Mouse (Mus musculus) forebrain, embryonic 15.5 days (tissue): Measurements from ENCODE around the gene Mgat4b. TPM values are rescaled to one million over a fixed set of nuclear protein-coding genes. Genes with fewer than 3 reads are reported as not detected.

Experiments
- ATAC-seq: fragments of 200-750 bp; cut with Nextera tagmentation; replicated peaks from 2 replicates; pipeline ENCODE4 v1.8.0; 2017; ENCODE audit warnings: mild to moderate bottlenecking, moderate TSS enrichment, moderate library complexity
- H3K27ac ChIP-seq: fragments of 300-500 bp; sonication (generic); replicated peaks from 2 replicates; pipeline ENCODE4 v1.5.1; 2015; ENCODE audit warnings: mild to moderate bottlenecking, inconsistent platforms
- H3K27me3 ChIP-seq: fragments of 300-500 bp; sonication (generic); 2 replicates; pipeline ENCODE4 v1.6.1; 2015; ENCODE audit warnings: inconsistent platforms
- H3K36me3 ChIP-seq: fragments of 300-500 bp; sonication (generic); 2 replicates; pipeline ENCODE4 v1.6.1; 2015; ENCODE audit warnings: mild to moderate bottlenecking, inconsistent platforms
- H3K4me1 ChIP-seq: fragments of 300-500 bp; sonication (generic); 2 replicates; pipeline ENCODE4 v1.6.1; 2015; ENCODE audit warnings: inconsistent platforms
- H3K4me2 ChIP-seq: fragments of 300-500 bp; sonication (generic); replicated peaks from 2 replicates; pipeline ENCODE4 v1.6.1; 2015; ENCODE audit warnings: mild to moderate bottlenecking, inconsistent platforms
- H3K4me3 ChIP-seq: fragments of 300-500 bp; sonication (generic); 2 replicates; pipeline ENCODE4 v1.5.1; 2015; ENCODE audit warnings: mild to moderate bottlenecking, inconsistent platforms
- H3K9ac ChIP-seq: fragments of 300-500 bp; sonication (generic); replicated peaks from 2 replicates; pipeline ENCODE4 v1.6.1; 2015; ENCODE audit warnings: mild to moderate bottlenecking, inconsistent platforms
- H3K9me3 ChIP-seq: fragments of 300-500 bp; sonication (generic); 2 replicates; pipeline ENCODE4 v1.6.1; 2016; ENCODE audit warnings: inconsistent platforms
- WGBS: fragments of 180-500 bp; shearing (Covaris S2); methylation state at CpG from one replicate; pipeline ENCODE4 v1.1.7; 2015; ENCODE audit warnings: mixed read lengths; 5-methylcytosine and 5-hydroxymethylcytosine counted together
- polyA plus RNA-seq: library from polyadenylated mRNA; unstranded; fragments of >200 nt; fragmentation: Nextera tagmentation; extraction: Ambion mirVana; gene quantifications from 2 replicates; pipeline ENCODE4 v1.2.1, GENCODE M21; 2015

The Mgat4b gene
- polyA plus RNA-seq, 1 experiment from 2014 or later, result 46.3 TPM

DNA sequence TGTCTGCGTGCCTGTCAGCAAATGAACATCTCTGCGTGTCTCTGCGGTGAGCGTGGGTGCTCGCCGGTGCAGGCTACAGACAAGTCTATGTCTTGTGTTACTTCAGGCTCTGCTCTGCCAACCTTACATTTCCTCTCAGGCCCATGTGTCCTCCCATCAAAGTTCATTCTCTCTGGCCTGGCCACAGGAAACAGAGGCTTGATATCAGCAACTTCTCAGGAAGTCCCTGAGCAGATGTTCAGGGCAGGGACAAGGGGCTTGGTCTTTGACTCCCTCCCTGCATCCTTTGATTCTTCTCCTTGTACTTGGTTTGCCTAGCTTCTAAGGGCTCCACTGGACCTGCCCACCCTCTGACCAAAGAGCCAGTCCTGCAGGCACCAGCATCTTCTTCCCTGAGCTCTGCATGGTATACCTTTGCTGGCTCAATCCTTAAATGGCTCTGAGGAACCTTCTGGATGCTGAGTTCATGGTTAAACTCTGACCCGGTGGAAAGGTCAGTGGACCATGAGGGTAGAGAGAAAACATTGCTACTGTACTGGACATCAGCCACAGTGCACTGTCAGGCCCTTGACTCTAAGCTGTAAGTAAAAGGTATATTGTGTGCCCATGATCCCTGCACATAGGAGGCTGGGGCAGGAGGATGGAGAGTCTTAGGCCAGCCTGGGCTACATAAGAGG is 29.7 kb downstream of the Mgat4b start:
- Histone ChIP-seq H3K4me1 (peaks cover 17% of the 10 kb centered on the region), H3K27me3 (no peaks in the 10 kb centered on the region; the same call in 1 of the 2 replicates), H3K36me3 (no peaks in the 10 kb centered on the region), H3K4me2 (no peak overlapping the region), H3K9me3 (no peaks in the 10 kb centered on the region), H3K27ac (no peak overlapping the region), H3K4me3 (no peak overlapping the region), H3K9ac (no peak overlapping the region)
- ATAC-seq, result no peak
- 97% methylated on average over 7 of the region's 7 CpGs for WGBS

GRCm38 (mm10) chr11:50243926-50244325 is 33.2 kb downstream of the Mgat4b start:
- no peaks in the 10 kb centered on the region for H3K9me3 ChIP-seq
- H3K36me3 ChIP-seq, result no peaks in the 10 kb centered on the region
- no peaks in the 10 kb centered on the region for H3K27me3 ChIP-seq
- H3K9ac ChIP-seq, result no peak overlapping the region
- 76% methylated on average over 6 of the region's 6 CpGs for WGBS
- H3K4me2 ChIP-seq, result no peak overlapping the region
- H3K4me3 ChIP-seq, result no peak overlapping the region
- no peak overlapping the region for H3K27ac ChIP-seq
- no peak for ATAC-seq
- no peaks in the 10 kb centered on the region for H3K4me1 ChIP-seq

- WGBS, result 74% methylated on average over 5 of the region's 5 CpGs
- Histone ChIP-seq H3K27ac (no peak overlapping the region), H3K4me3 (no peak overlapping the region), H3K9ac (no peak overlapping the region), H3K27me3 (no peaks in the 10 kb centered on the region), H3K4me2 (no peak overlapping the region), H3K36me3 (no peaks in the 10 kb centered on the region), H3K4me1 (no peaks in the 10 kb centered on the region), H3K9me3 (no peaks in the 10 kb centered on the region)
- ATAC-seq, result no peak
Observed at GRCm38 (mm10) chr11:50245269-50245668, 34.6 kb downstream of the Mgat4b start.

- Histone ChIP-seq H3K4me1 (no peaks in the 10 kb centered on the region), H3K27me3 (no peaks in the 10 kb centered on the region), H3K9me3 (no peaks in the 10 kb centered on the region), H3K27ac (no peak overlapping the region), H3K36me3 (no peaks in the 10 kb centered on the region), H3K9ac (no peak overlapping the region), H3K4me3 (no peak overlapping the region), H3K4me2 (no peak overlapping the region)
- WGBS, result 80% methylated on average over 7 of the region's 7 CpGs
- no peak for ATAC-seq
Observed at GRCm38 (mm10) chr11:50248473-50249171, 37.9 kb downstream of the Mgat4b start.

DNA sequence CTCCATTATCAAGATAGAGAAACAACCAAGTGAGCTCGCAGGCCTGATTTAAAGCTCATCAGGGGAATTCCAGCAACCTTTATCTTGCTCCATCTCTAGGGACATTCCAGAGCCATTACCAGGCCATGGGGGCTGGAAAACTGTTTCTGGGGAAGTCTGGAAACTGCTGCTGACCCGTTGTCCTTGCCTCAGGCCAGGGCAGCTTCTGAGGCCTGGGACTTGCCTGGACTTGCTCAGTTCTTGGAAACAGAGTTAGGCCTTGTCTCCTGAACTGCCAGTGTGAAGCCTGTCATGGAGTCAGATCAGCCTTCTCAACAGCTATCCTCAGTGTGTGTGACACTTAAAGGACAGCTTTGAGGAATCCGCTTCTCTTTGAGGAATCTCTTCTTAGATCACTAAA is 41.5 kb downstream of the Mgat4b start:
- Histone ChIP-seq H3K9me3 (no peaks in the 10 kb centered on the region), H3K4me3 (no peak overlapping the region), H3K36me3 (peaks cover 14% of the 10 kb centered on the region), H3K9ac (no peak overlapping the region), H3K27ac (no peak overlapping the region), H3K4me1 (0 out of 2 replicates have a peak, but pooled peaks cover 3% of the 10 kb centered on the region), H3K27me3 (no peaks in the 10 kb centered on the region), H3K4me2 (no peak overlapping the region)
- WGBS, result 76% methylated on average over 3 of the region's 3 CpGs
- ATAC-seq, result no peak

GRCm38 (mm10) chr11:50252684-50253265 is 42.1 kb downstream of the Mgat4b start:
- no peaks in the 10 kb centered on the region for H3K27me3 ChIP-seq
- no peak overlapping the region for H3K27ac ChIP-seq
- H3K4me3 ChIP-seq, result no peak overlapping the region
- peaks cover 20% of the 10 kb centered on the region for H3K36me3 ChIP-seq
- H3K9ac ChIP-seq, result no peak overlapping the region
- ATAC-seq, result no peak
- 0 out of 2 replicates have a peak, but pooled peaks cover 3% of the 10 kb centered on the region for H3K4me1 ChIP-seq
- H3K4me2 ChIP-seq, result no peak overlapping the region
- 84% methylated on average over 11 of the region's 11 CpGs for WGBS
- no peaks in the 10 kb centered on the region for H3K9me3 ChIP-seq

GRCm38 (mm10) chr11:50253393-50253792 is 42.7 kb downstream of the Mgat4b start:
- Histone ChIP-seq H3K4me1 (0 out of 2 replicates have a peak, but pooled peaks cover 3% of the 10 kb centered on the region), H3K4me3 (no peak overlapping the region), H3K36me3 (peaks cover 26% of the 10 kb centered on the region), H3K9me3 (no peaks in the 10 kb centered on the region), H3K27ac (no peak overlapping the region), H3K27me3 (no peaks in the 10 kb centered on the region), H3K4me2 (no peak overlapping the region), H3K9ac (no peak overlapping the region)
- WGBS, result 52% methylated on average over 1 of the region's 1 CpGs
- ATAC-seq, result 0 out of 2 replicates have a peak, but pooled peaks have one; percentile 36

DNA sequence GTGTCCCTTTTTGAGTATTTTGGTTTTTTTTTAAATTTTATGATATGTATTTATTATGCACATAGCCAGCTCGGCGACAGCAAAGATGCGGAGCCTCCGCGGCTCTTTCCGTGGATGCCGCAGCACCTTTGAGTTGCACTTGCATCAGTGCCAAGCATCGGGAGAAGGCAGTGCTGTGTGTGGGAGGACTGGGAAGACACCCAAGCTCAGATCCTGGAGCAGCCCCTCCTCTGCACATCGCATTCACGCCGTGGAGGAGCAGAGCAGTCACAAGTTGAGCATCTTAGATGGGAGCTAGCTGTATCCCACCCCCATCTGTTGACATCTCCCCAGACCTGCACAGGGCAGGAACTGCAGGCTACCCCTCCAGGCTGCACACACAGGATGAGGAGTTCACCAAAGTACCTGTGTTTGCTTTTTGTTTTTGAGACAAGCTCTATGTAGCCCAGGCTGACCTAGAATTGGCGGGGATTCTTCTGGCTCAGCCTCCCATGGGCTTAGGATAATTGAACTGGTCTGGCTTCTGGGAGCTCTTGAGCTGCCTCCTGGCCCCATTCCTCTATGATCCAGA is 43.4 kb downstream of the Mgat4b start:
- 0 out of 2 replicates have a peak, but pooled peaks cover 3% of the 10 kb centered on the region for H3K4me1 ChIP-seq
- peak; percentile 59; the same call in 1 of the 2 replicates for ATAC-seq
- H3K4me3 ChIP-seq, result no peak overlapping the region
- no peak overlapping the region for H3K27ac ChIP-seq
- no peaks in the 10 kb centered on the region for H3K27me3 ChIP-seq
- 66% methylated on average over 12 of the region's 12 CpGs for WGBS
- peaks cover 32% of the 10 kb centered on the region for H3K36me3 ChIP-seq
- H3K9ac ChIP-seq, result no peak overlapping the region
- no peak overlapping the region for H3K4me2 ChIP-seq
- H3K9me3 ChIP-seq, result no peaks in the 10 kb centered on the region

GRCm38 (mm10) chr11:50256615-50257014 is 45.9 kb downstream of the Mgat4b start:
- H3K27ac ChIP-seq, result no peak overlapping the region
- H3K27me3 ChIP-seq, result no peaks in the 10 kb centered on the region
- 0 out of 2 replicates have a peak, but pooled peaks cover 3% of the 10 kb centered on the region for H3K4me1 ChIP-seq
- H3K9me3 ChIP-seq, result no peaks in the 10 kb centered on the region
- H3K4me3 ChIP-seq, result no peak overlapping the region
- no peak overlapping the region for H3K4me2 ChIP-seq
- WGBS, result 88% methylated on average over 7 of the region's 7 CpGs
- no peak for ATAC-seq
- H3K9ac ChIP-seq, result no peak overlapping the region
- H3K36me3 ChIP-seq, result peaks cover 52% of the 10 kb centered on the region

DNA sequence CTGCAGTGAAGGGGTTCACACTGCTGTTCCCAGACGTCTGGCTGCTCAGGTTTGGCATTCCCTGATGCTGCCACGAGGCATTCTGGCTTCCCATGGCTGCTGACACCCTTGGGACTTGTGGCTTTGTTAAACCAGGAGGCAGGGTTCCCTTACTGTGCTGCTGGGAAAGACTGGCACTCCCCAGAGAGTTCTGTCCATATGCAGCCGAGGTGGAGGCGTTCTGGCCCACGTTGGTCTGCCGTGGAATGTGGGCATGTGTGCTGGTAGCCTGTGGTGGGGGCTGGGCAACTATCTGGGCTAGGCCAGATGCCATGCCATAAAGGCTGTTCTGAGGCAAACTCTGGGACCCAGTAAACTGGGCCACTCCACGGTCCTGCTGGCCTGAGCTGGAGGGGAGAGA is 47.6 kb downstream of the Mgat4b start:
- Histone ChIP-seq H3K36me3 (peaks cover 69% of the 10 kb centered on the region), H3K4me2 (no peak overlapping the region), H3K27ac (no peak overlapping the region), H3K4me1 (0 out of 2 replicates have a peak, but pooled peaks cover 3% of the 10 kb centered on the region), H3K9ac (no peak overlapping the region), H3K4me3 (no peak overlapping the region), H3K27me3 (no peaks in the 10 kb centered on the region), H3K9me3 (no peaks in the 10 kb centered on the region)
- ATAC-seq, result no peak
- 81% methylated on average over 7 of the region's 7 CpGs for WGBS

- Histone ChIP-seq H3K27me3 (no peaks in the 10 kb centered on the region), H3K4me3 (no peak overlapping the region), H3K27ac (no peak overlapping the region), H3K9me3 (no peaks in the 10 kb centered on the region), H3K4me2 (no peak overlapping the region), H3K9ac (no peak overlapping the region), H3K4me1 (no peaks in the 10 kb centered on the region), H3K36me3 (peaks cover 90% of the 10 kb centered on the region)
- 90% methylated on average over 4 of the region's 4 CpGs for WGBS
- ATAC-seq, result no peak
Observed at GRCm38 (mm10) chr11:50262020-50262419, 51.3 kb downstream of the Mgat4b start.

DNA sequence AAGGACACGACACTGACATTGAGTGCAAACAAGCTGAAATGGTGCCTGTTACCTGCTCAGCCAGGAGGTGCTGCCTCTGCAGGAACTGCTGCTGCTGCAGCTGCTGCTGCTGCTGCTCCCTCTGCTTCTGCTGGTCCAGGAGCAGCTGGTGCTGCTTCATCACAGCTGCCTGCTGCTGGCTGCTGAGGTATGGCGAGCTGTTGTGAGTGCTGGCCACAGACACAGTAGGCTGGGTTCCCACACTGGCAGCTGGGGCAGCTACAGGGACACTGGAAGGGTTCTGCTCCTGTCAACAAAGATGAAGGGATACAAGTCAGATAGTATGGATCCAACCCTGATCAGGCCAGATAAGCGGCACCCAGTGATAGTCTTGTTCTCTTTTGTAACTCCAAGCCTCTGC is 52.5 kb downstream of the Mgat4b start:
- no peak overlapping the region for H3K4me2 ChIP-seq
- H3K36me3 ChIP-seq, result peaks cover 79% of the 10 kb centered on the region
- H3K4me3 ChIP-seq, result no peak overlapping the region
- H3K27me3 ChIP-seq, result no peaks in the 10 kb centered on the region
- ATAC-seq, result no peak
- no peaks in the 10 kb centered on the region for H3K4me1 ChIP-seq
- H3K27ac ChIP-seq, result no peak overlapping the region
- 96% methylated on average over 3 of the region's 3 CpGs for WGBS
- no peaks in the 10 kb centered on the region for H3K9me3 ChIP-seq
- no peak overlapping the region for H3K9ac ChIP-seq
